Mouse (Mus musculus): Measurements from ENCODE around the gene Cntn1.

GRCm38 (mm10) chr15:92304221-92304620 is 253.3 kb downstream of the Cntn1 start:
- TF ChIP-seq MAFK (IDR thresholded peaks at IDR 0.05; ENCODE audit: insufficient read depth, low read depth, low read length) (no peak), HCFC1 (IDR thresholded peaks at IDR 0.05; ENCODE audit: borderline replicate concordance, insufficient read depth, low read length) (no peak)
